Mouse (Mus musculus) E14TG2a.4 (cell line): ENCODE data around the gene Gpx4.

ENCODE experiments used
- CTCF ChIP-seq: conservative IDR thresholded peaks from 2 replicates; pipeline ENCODE4 v1.5.1; 2014; ENCODE audit warnings: low read length
- NANOG ChIP-seq: IDR thresholded peaks from 2 replicates; pipeline ENCODE4 v1.6.1; 2014; ENCODE audit warnings: borderline replicate concordance, low read length, mixed read lengths

DNA sequence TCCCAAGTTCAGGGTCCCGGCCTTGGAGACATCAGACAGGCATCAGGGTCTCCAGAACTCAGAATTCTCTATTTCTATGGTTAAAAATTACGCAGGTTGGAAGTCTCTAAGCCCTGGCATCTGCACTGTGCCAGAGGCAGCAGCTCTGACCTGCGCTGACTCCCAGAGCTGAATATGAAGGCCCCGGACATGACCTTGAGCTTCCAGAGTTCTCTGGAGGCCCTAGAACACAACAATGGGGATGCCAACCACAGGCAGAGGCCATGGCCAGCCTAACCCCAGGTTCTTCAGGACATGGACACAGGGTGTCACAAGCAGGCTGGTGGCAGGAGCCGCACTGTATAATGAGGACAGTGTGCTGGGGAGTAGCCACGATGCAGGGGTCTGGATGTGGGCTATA is 47.1 kb downstream of the Gpx4 start:
- TF ChIP-seq CTCF = no peak
- no peak for TF ChIP-seq NANOG
